Mouse (Mus musculus) adrenal gland, adult 2 months (tissue): ENCODE measurements at regions not wholly inside any gene's neighbourhood (a gene's known extent, or its start where the extent isn't known, plus 50 kb on each side); places are given as distances from the start of the nearest gene placed in this dataset.

Experiments used
- DNase-seq: peaks from one replicate; pipeline ENCODE4 v3.0.0; 2021

DNA sequence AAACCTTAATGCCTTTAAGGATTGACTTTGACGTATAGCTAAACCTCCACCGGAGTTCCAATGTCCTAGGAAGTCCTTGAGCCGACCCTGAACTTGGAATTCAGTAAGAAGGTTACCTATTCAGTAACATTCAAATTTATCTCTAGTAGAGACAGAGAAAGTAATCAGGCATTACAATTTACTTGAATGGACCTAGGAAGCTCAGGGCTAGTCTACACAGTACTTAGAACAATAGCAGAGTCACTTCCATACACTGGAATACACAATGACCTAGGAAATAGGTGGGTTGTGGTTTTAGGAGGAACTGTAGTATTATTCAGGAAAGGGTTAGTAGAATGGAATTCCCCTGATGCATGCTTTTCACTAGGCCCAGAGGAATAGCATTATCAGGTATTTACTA lies 179.2 kb upstream of the Tas2r134 start:
- DNase-seq, result no peak

- DNase-seq, result no peak
These were observed 179.7 kb upstream of the Tas2r134 start for GRCm38 (mm10) chr2:51447616-51448015.

GRCm38 (mm10) chr2:51444386-51445080 lies 182.8 kb upstream of the Tas2r134 start:
- DNase-seq, result no peak

DNA sequence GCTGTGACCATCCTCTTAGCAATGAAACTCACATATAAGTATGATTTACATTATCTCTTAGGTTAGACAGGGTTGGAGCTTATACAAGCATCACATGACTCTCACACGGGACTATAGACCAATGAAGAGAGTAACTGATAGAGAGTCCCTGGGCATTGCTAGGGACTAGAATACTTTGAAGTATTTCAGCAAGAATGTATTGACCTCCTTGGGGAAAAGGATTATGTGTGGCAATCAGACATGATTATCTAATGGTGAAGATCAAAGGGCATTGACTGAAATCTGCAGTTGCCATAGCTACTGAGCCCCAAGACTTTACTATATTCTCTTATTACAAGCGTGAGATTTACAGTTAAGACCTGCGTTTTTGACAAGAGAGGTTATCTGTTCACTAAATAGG lies 183.4 kb upstream of the Tas2r134 start:
- no peak for DNase-seq

GRCm38 (mm10) chr2:51439047-51439446 lies 188.3 kb upstream of the Tas2r134 start:
- no peak for DNase-seq

DNA sequence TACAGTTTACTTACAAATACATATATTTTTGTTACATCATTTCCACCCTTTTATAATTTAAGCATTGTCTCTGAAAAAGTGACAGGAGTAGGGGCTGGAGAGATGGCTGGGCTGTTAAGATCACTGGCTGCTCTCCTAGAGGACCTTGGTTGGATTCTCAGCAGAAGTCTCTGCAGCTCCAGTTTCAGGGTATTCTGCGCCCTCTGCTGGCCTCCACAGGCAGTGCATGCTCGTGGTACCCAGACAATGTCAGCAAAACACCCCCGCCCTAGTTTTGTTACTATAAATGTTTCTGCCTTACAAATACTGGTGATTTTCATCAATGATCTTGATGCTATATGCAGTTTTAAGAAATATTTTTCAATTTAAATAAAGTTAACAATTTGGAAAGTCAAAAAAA lies 190.7 kb upstream of the Tas2r134 start:
- peak; percentile 23 for DNase-seq

GRCm38 (mm10) chr2:51431564-51431963 lies 195.7 kb upstream of the Tas2r134 start:
- DNase-seq, result peak; percentile 74

DNA sequence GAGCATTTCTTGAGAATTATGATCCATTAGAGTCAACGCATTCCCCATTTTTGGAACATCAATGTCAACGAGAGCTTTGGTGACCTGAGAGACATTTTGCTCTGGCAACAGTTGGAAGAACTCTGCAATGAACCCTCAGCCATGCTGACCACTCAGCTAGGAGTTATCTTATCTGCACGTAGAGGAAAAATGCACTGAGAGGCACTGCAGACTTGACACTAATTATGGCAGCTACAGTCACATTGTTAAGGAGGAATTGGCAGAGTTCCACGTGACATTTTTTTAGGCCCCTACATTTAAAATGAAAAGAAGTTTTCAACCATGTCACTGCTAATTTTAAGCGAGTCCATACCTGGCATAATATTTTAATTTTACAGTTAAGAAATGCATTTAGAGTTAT lies 197.6 kb upstream of the Tas2r134 start:
- DNase-seq, result no peak

DNA sequence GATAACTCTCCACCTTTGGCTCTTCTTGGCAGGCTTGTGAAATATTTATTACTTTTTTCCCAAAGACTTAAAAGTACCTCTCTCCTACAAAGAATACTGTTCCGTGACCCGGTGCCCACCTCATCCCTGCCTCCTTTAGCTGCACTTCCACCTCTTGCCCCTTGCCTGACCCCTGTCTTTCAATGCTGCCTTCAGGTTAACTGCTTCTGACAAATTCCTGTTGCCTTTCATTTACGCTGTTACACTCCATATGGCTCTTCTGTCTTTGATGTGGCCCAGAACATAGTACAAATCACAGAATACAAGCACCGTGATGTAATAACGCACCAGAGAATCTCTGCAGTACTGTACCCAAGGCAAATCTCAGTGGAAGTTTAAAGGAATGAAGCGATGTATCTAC lies 204.9 kb upstream of the Tas2r134 start:
- DNase-seq, result no peak

- no peak for DNase-seq
These were observed 209.2 kb upstream of the Tas2r134 start for GRCm38 (mm10) chr2:51417908-51418690.

DNA sequence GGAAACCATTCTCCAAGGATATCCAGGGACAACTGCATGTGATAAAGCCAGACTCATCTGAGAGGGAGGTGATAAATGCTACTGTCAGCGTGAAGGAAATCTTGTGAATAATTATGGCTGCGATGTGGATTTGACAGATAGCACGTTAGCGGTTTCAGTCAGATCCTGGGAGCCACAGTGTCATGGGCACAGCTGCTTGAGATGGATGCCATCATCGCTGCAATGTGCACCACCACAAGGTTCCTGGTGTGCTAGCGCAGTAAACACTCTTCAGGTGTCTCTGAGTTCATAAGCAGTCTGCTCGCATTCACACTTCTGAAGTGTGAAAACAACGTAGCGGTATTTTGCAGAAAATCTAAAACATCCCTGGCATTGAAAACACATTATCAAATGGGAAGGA lies 238.9 kb upstream of the Tas2r134 start:
- no peak for DNase-seq

GRCm38 (mm10) chr2:51387136-51387535 lies 238.2 kb upstream of the Rnd3 start:
- DNase-seq, result no peak

DNA sequence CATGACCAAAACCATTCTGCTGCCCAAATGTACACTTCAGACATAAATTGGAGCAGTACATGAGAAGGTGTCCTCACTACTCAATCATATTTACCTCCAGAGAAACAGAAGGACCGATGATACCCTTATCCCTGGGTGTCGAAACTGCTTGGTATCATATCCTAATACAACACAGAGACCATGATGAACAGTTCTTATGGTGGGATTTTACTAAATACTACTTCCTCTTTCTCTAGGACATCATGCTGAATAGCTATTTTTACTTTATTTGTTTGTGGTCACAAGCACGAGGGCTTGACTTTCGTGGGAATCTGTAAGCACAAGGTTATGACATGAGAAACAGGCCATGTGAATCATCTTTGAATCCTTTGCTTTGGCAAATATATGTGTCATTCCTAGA lies 227.7 kb upstream of the Rnd3 start:
- no peak for DNase-seq

GRCm38 (mm10) chr2:51374636-51375035 lies 225.7 kb upstream of the Rnd3 start:
- no peak for DNase-seq

- no peak for DNase-seq
These were observed 223.9 kb upstream of the Rnd3 start for GRCm38 (mm10) chr2:51372771-51373170.

- no peak for DNase-seq
These were observed 214.1 kb upstream of the Rnd3 start for GRCm38 (mm10) chr2:51362825-51363616.

- no peak for DNase-seq
These were observed 206.4 kb upstream of the Rnd3 start for GRCm38 (mm10) chr2:51355281-51355680.

DNA sequence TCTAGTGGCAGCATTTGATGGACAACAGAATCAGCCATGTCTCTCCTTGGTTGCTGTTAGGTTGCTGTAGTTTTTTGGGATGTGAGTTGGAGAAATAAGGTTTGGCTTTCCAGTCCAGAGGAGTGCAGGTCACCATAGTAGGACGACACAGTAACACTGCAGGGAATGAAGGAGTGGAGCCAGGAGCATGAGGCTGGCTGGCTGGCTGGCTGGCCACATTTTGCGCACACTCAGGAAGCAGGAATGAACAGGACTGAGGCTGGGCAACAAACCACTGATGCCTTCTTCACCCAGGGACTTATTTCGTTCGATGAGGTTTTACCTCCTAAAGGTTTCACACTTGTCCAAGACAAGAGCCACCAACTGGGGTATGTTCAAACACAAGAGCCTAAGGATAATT lies 205.9 kb upstream of the Rnd3 start:
- no peak for DNase-seq

GRCm38 (mm10) chr2:51349614-51350013 lies 200.7 kb upstream of the Rnd3 start:
- DNase-seq, result no peak

GRCm38 (mm10) chr2:51348774-51349173 lies 199.9 kb upstream of the Rnd3 start:
- no peak for DNase-seq

DNA sequence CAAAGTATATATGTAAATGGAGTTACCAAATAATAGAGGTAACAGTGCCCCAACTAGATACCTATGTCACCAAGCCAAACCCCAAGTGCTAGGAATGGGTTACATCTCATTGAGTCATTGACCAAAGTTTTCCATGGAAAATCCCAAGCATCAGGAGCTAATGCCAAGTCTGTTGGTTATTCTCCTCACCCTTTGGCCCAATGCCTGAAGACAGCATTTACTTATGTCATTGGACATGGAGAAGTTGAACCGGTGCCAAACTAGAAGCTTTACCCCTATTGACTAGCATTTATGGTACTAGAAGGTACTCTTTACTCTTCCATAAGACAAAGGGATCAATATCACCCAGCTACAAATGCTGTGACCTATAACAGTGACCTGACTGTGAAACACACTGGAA lies 198.2 kb upstream of the Rnd3 start:
- no peak for DNase-seq

DNA sequence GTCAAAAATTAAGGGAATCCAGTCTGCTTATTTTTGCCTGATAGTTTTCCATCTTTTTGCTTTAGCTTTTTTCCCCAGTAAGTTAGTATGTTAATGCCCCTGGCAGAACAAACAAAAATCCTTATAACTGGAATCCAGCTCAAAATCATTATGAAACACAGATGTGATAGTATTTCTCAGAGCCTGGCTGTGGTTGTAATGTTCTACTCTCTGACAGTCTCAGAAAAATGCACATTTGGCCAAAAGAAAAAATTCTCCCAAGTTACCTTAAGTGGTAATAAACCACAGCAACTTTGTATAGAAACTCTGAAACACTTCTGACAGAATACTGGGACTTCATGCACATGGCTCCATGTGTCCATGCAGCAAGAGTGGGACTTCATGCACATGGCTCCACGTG lies 193.5 kb upstream of the Rnd3 start:
- DNase-seq, result no peak

GRCm38 (mm10) chr2:51334437-51334836 lies 185.5 kb upstream of the Rnd3 start:
- no peak for DNase-seq
